Mouse (Mus musculus) embryonic facial prominence, embryonic 12.5 days (tissue): ENCODE results near the gene Unc79. TPM values are rescaled to one million over a fixed set of nuclear protein-coding genes. Genes with fewer than 3 reads are reported as not detected.

Experiments
- ATAC-seq: fragments of 200-750 bp; cut with Nextera tagmentation; 2 replicates; pipeline ENCODE4 v1.8.0; 2017; ENCODE audit not compliant: insufficient number of reproducible peaks, insufficient read depth, low FRiP score, low TSS enrichment
- H3K27ac ChIP-seq: fragments of 300-500 bp; sonication (generic); 2 replicates; pipeline ENCODE4 v1.5.1; 2016; ENCODE audit warnings: mild to moderate bottlenecking
- H3K27me3 ChIP-seq: fragments of 300-500 bp; sonication (generic); 2 replicates; pipeline ENCODE4 v1.6.1; 2016; ENCODE audit warnings: mild to moderate bottlenecking, moderate library complexity
- H3K36me3 ChIP-seq: fragments of 300-500 bp; sonication (generic); 2 replicates; pipeline ENCODE4 v1.6.1; 2016; ENCODE audit warnings: mild to moderate bottlenecking
- H3K4me1 ChIP-seq: fragments of 300-500 bp; sonication (generic); 2 replicates; pipeline ENCODE4 v1.6.1; 2016
- H3K4me2 ChIP-seq: fragments of 300-500 bp; sonication (generic); replicated peaks from 2 replicates; pipeline ENCODE4 v1.6.1; 2016; ENCODE audit warnings: mild to moderate bottlenecking, moderate library complexity
- H3K4me3 ChIP-seq: fragments of 300-500 bp; sonication (generic); 2 replicates; pipeline ENCODE4 v1.5.1; 2016; ENCODE audit warnings: mild to moderate bottlenecking
- H3K9ac ChIP-seq: fragments of 300-500 bp; sonication (generic); 2 replicates; pipeline ENCODE4 v1.6.1; 2016; ENCODE audit warnings: mild to moderate bottlenecking, moderate library complexity
- H3K9me3 ChIP-seq: fragments of 300-500 bp; sonication (generic); 2 replicates; pipeline ENCODE4 v1.6.1; 2016; ENCODE audit warnings: mild to moderate bottlenecking, moderate library complexity
- WGBS: fragments of 180-500 bp; shearing (Covaris S2); methylation state at CpG from one replicate; pipeline ENCODE4 v1.1.7; 2016; 5-methylcytosine and 5-hydroxymethylcytosine counted together
- polyA plus RNA-seq: library from polyadenylated mRNA; unstranded; fragments of >200 nt; fragmentation: Nextera tagmentation; extraction: Ambion mirVana; gene quantifications from 2 replicates; pipeline ENCODE4 v1.2.1, GENCODE M21; 2016

Unc79 gene
- polyA plus RNA-seq = 0.36 and 0.84 TPM in 2 replicates

- Histone ChIP-seq H3K27ac (no peak within 1 kb of the TSS), H3K4me1 (peaks cover 6% of the 10 kb centered on the region), H3K4me2 (peak within 1 kb of the TSS; percentile 86), H3K4me3 (peak within 1 kb of the TSS; percentile 52), H3K9ac (peak within 1 kb of the TSS; percentile 30; the same call in 1 of the 2 replicates), H3K36me3 (no peaks in the 10 kb centered on the region), H3K9me3 (no peaks in the 10 kb centered on the region), H3K27me3 (peaks cover 19% of the 10 kb centered on the region)
- WGBS = under 1% methylated on average over 48 of the region's 48 CpGs
- ATAC-seq = peak; percentile 62; the same call in 1 of the 2 replicates
These were observed at the start of gene Unc79 for GRCm38 (mm10) chr12:102948778-102949394. Unc79 (plus strand) TSS chr12:102948859.

GRCm38 (mm10) chr12:102899091-102899490 lies 49.6 kb upstream of the Unc79 start, which contains the start of gene Cox8c:
Cox8c (plus strand) TSS chr12:102899316.
- Histone ChIP-seq H3K27ac (no peak within 1 kb of the TSS), H3K4me3 (no peak within 1 kb of the TSS), H3K9ac (no peak within 1 kb of the TSS), H3K4me1 (no peaks in the 10 kb centered on the region), H3K36me3 (no peaks in the 10 kb centered on the region), H3K9me3 (0 out of 2 replicates have a peak, but pooled peaks cover 2% of the 10 kb centered on the region), H3K27me3 (no peaks in the 10 kb centered on the region), H3K4me2 (no peak within 1 kb of the TSS)
- ATAC-seq = no peak
- WGBS = 91% methylated on average over 17 of the region's 17 CpGs

DNA sequence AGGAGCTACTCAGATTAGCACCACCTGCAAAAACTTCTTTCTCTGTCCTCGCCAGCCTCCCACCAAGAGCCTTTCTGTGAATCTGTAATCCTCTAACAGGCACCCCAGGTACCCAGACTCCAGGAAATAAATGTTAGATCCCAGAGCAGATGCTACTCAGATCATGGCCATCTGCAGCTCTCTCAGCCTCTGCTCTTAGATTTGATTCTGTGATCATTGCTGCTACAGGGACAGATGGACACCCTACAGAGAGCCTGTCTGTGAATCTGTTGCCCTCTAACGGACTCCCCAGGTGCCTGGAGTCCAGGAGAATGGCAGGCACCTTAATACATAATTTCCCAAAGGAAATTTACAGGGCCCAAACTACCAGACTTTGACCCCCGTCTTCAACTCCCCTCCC lies 40.5 kb upstream of the Unc79 start:
- no peak overlapping the region for H3K9ac ChIP-seq
- no peaks in the 10 kb centered on the region for H3K4me1 ChIP-seq
- no peak for ATAC-seq
- no peak overlapping the region for H3K4me3 ChIP-seq
- no peaks in the 10 kb centered on the region for H3K36me3 ChIP-seq
- H3K27me3 ChIP-seq = no peaks in the 10 kb centered on the region
- WGBS = 41% methylated on average over 3 of the region's 3 CpGs
- no peaks in the 10 kb centered on the region for H3K9me3 ChIP-seq
- H3K27ac ChIP-seq = no peak overlapping the region
- no peak overlapping the region for H3K4me2 ChIP-seq

- Histone ChIP-seq H3K27me3 (no peaks in the 10 kb centered on the region), H3K9me3 (no peaks in the 10 kb centered on the region), H3K36me3 (no peaks in the 10 kb centered on the region), H3K4me2 (no peak overlapping the region), H3K4me1 (no peaks in the 10 kb centered on the region), H3K27ac (no peak overlapping the region), H3K4me3 (no peak overlapping the region), H3K9ac (no peak overlapping the region)
- ATAC-seq = no peak
- WGBS = 79% methylated on average over 2 of the region's 2 CpGs
These were observed 32.6 kb upstream of the Unc79 start for GRCm38 (mm10) chr12:102916073-102916472.

DNA sequence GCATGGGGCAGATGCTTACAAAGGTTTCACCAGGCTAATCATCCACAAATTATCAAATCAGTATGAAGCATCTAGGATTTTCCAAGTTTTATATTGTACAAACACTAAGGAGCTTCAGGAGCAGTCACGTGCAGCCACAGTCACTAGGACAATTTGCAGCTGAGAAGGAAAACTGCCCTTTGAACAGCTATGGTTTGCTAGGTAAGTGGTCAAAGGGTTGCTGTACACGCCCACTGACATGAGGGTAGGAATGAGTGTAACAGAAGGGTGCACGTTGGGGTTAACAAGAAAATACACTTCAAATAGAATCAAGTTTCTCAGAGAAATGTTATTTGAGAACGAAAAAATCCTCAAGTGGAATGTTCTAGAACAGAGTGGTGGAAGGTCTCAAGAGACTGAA lies 18.9 kb upstream of the Unc79 start:
- 65% methylated on average over 4 of the region's 4 CpGs for WGBS
- Histone ChIP-seq H3K27ac (no peak overlapping the region), H3K9me3 (no peaks in the 10 kb centered on the region; the same call in 1 of the 2 replicates), H3K27me3 (no peaks in the 10 kb centered on the region), H3K9ac (no peak overlapping the region), H3K4me2 (no peak overlapping the region), H3K36me3 (no peaks in the 10 kb centered on the region), H3K4me3 (no peak overlapping the region), H3K4me1 (no peaks in the 10 kb centered on the region)
- no peak for ATAC-seq

DNA sequence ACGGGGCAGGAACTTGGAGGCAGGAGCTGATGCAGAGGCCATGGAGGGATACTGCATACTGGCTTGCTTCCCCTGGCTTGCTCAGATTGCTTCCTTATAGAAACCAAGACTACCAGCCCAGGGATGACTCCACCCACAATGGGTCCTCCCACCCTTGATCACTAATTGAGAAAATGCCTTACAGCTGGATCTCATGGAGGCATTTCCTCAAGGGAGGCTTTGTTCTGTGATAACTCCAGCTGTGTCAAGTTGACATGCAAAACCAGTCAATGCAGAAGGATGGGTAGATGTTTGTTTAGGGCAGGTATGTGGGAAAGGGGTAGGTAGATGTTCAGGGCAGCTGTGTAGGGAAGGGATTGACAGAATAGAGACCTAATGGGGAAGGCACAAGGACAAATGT lies 18.3 kb upstream of the Unc79 start:
- H3K36me3 ChIP-seq = no peaks in the 10 kb centered on the region
- ATAC-seq = no peak
- no peaks in the 10 kb centered on the region for H3K4me1 ChIP-seq
- no peaks in the 10 kb centered on the region for H3K27me3 ChIP-seq
- H3K4me2 ChIP-seq = no peak overlapping the region
- H3K27ac ChIP-seq = no peak overlapping the region
- no peak overlapping the region for H3K9ac ChIP-seq
- 73% methylated on average over 1 of the region's 1 CpGs for WGBS
- H3K9me3 ChIP-seq = no peaks in the 10 kb centered on the region; the same call in 1 of the 2 replicates
- H3K4me3 ChIP-seq = no peak overlapping the region

DNA sequence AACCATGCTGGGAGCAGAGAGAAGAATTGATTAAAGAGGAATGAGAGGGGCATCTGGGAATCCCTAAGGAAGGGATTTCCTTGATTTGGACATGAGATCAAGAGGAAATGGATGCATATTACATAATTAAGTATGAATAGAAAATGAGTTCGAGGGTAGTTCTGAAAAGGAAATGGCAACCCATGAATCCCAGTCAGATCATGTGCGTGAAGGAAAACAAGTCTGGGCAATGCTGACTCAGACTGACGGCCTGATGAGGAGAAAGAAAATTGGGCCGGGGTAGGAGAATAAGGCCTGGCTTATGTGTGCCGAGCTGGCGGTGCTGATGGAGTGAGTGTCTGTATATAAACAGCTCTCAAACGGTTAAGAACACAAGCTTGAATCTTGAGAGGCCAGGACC lies 17.9 kb upstream of the Unc79 start:
- no peak overlapping the region for H3K9ac ChIP-seq
- ATAC-seq = no peak
- H3K36me3 ChIP-seq = no peaks in the 10 kb centered on the region
- no peak overlapping the region for H3K4me3 ChIP-seq
- no peaks in the 10 kb centered on the region; the same call in 1 of the 2 replicates for H3K9me3 ChIP-seq
- WGBS = 87% methylated on average over 7 of the region's 7 CpGs
- H3K4me2 ChIP-seq = no peak overlapping the region
- no peaks in the 10 kb centered on the region for H3K27me3 ChIP-seq
- no peaks in the 10 kb centered on the region for H3K4me1 ChIP-seq
- H3K27ac ChIP-seq = no peak overlapping the region

DNA sequence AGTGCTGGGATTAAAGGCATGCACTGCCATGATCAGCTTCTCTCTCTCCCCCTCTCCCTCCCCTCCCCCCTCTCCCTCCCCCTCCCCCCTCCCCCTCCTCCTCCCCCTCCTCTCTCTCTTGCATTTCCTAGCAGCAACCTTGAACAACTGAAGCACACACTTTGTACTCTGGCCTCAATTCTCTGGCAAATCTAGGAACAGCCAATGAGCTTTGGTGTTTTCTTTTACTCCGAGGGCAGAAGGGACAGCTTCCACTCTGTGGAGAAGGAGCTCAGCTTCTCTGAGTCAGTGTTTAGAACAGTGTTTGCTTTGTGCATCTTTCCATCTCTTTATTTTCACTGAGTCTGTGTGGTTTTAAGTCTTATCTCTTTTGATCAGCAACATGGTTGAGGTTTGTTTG lies 12.8 kb upstream of the Unc79 start:
- no peak for ATAC-seq
- Histone ChIP-seq H3K4me3 (no peak overlapping the region), H3K27ac (no peak overlapping the region), H3K36me3 (no peaks in the 10 kb centered on the region), H3K27me3 (no peaks in the 10 kb centered on the region), H3K4me2 (no peak overlapping the region), H3K9me3 (no peaks in the 10 kb centered on the region; the same call in 1 of the 2 replicates), H3K9ac (no peak overlapping the region), H3K4me1 (no peaks in the 10 kb centered on the region)
- 21% methylated on average over 1 of the region's 1 CpGs for WGBS

DNA sequence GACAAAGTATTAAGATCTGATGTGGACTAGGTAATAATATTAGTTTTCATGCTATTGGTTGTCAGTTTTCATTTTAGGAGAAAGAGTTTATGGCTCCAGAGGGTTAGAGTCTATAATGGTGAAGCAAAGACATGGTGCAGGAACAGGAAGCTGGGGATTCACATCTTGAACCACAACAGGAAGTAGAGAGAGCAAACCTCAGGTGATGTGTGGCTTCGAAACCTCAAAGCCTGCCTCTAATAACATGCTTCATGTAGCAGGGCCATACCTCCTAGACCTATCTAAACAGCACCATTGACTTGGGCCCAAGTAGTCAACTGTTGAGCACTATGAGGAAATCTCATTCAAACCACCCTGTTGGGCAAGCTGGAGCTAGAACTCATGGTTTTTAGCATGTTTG lies 3.1 kb upstream of the Unc79 start:
- ATAC-seq = no peak
- Histone ChIP-seq H3K9me3 (no peaks in the 10 kb centered on the region), H3K4me1 (peaks cover 6% of the 10 kb centered on the region), H3K4me2 (no peak overlapping the region), H3K27ac (no peak overlapping the region), H3K4me3 (no peak overlapping the region), H3K27me3 (peaks cover 19% of the 10 kb centered on the region), H3K36me3 (no peaks in the 10 kb centered on the region), H3K9ac (no peak overlapping the region)
- 83% methylated on average over 1 of the region's 1 CpGs for WGBS

- ATAC-seq = no peak
- Histone ChIP-seq H3K36me3 (no peaks in the 10 kb centered on the region), H3K4me2 (no peak overlapping the region), H3K9me3 (no peaks in the 10 kb centered on the region), H3K4me1 (peaks cover 6% of the 10 kb centered on the region), H3K27me3 (peaks cover 19% of the 10 kb centered on the region), H3K9ac (no peak overlapping the region), H3K4me3 (no peak overlapping the region), H3K27ac (no peak overlapping the region)
- 25% methylated on average over 10 of the region's 10 CpGs for WGBS
These were observed 833 bp upstream of the Unc79 start for GRCm38 (mm10) chr12:102947826-102948225.

GRCm38 (mm10) chr12:102949395-102950208 lies 943 bp downstream of the Unc79 start:
- H3K4me2 ChIP-seq = peak overlapping the region; percentile 86
- H3K9me3 ChIP-seq = no peaks in the 10 kb centered on the region
- peaks cover 6% of the 10 kb centered on the region for H3K4me1 ChIP-seq
- peak overlapping the region; percentile 30; the same call in 1 of the 2 replicates for H3K9ac ChIP-seq
- ATAC-seq = peak; percentile 77
- no peak overlapping the region for H3K27ac ChIP-seq
- peak overlapping the region; percentile 52 for H3K4me3 ChIP-seq
- H3K27me3 ChIP-seq = peaks cover 19% of the 10 kb centered on the region
- under 1% methylated on average over 42 of the region's 42 CpGs for WGBS
- no peaks in the 10 kb centered on the region for H3K36me3 ChIP-seq
